Mouse (Mus musculus) bone marrow, adult 2 months (tissue): ENCODE results near the gene Chrm3. TPM values are rescaled to one million over a fixed set of nuclear protein-coding genes. Genes with fewer than 3 reads are reported as not detected.

ENCODE experiments used
- H3K27ac ChIP-seq: fragments of 200-500 bp; 2 replicates; pipeline ENCODE4 v1.5.1; 2012; ENCODE audit warnings: low read depth, mild to moderate bottlenecking, control low read depth, inconsistent platforms, low read length; ENCODE audit not compliant: control insufficient read depth, poor library complexity, insufficient read depth
- H3K4me1 ChIP-seq: fragments of 200-500 bp; 2 replicates; pipeline ENCODE4 v1.6.1; 2011; ENCODE audit warnings: low read length; ENCODE audit not compliant: control insufficient read depth, insufficient read depth
- H3K4me3 ChIP-seq: fragments of 200-500 bp; replicated peaks from 2 replicates; pipeline ENCODE3; 2011; ENCODE audit warnings: mild to moderate bottlenecking, low read depth, low read length, control low read depth; ENCODE audit not compliant: control insufficient read depth
- CTCF ChIP-seq: fragments of 200-500 bp; IDR thresholded peaks from 2 replicates; pipeline ENCODE4 v1.5.1; 2011; ENCODE audit warnings: low read length, control low read depth; ENCODE audit not compliant: control insufficient read depth, insufficient read depth
- POLR2A ChIP-seq: fragments of 200-500 bp; IDR thresholded peaks from 2 replicates; pipeline ENCODE4 v1.6.1; 2011; ENCODE audit warnings: low read depth, mild to moderate bottlenecking, control low read depth, low read length, borderline replicate concordance; ENCODE audit not compliant: control insufficient read depth
- WGBS: fragments of 180-500 bp; shearing (Covaris S2); methylation state at CpG from one replicate; pipeline ENCODE4 v1.1.7; 2018; 5-methylcytosine and 5-hydroxymethylcytosine counted together
- polyA plus RNA-seq: library from polyadenylated mRNA; stranded (reverse); fragments of >200 nt; gene quantifications from 2 replicates; pipeline ENCODE4 v1.2.4, GENCODE M21; 2011; ENCODE audit warnings: low replicate concordance; ENCODE audit not compliant: missing spikeins, insufficient read depth, insufficient read length

The Chrm3 gene
- polyA plus RNA-seq, 1 experiment, result 1.6 TPM

DNA sequence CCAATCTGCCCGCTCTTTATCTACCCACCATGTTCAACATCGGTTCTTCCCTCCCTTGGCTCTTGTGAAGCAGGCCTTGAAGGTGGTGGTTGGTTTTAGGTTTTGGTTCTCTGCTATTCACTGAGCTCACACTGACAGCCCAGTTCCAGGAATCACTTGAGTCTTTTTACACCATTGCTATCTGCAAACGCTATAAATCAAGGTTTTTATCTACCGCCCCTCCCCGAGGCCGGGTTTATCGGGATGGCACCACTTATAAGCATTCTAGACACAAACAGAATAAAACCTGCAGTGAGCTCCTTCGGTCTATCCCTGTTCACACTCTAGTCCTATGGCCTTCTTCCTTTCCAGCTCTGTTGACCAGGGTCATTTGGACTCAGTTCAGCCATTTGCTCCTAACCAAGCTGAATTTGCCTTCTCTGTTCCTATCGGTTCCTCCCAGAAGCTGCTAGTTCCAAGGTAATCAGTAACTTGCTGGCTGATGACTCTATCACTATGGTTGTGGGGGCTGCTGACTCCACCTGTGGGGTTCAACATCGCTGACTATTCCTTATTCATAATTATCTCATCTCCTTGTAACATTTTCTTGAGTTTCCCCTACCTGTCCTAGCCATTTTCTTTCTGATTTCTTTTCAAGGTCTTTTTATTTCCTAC, 291.6 kb downstream of the Chrm3 start:
- Histone ChIP-seq H3K4me3 (no peak overlapping the region), H3K4me1 (no peaks in the 10 kb centered on the region; the same call in 1 of the 2 replicates), H3K27ac (no peak overlapping the region)
- TF ChIP-seq POLR2A (no peak), CTCF (no peak)
- 80% methylated on average over 10 of the region's 10 CpGs for WGBS

DNA sequence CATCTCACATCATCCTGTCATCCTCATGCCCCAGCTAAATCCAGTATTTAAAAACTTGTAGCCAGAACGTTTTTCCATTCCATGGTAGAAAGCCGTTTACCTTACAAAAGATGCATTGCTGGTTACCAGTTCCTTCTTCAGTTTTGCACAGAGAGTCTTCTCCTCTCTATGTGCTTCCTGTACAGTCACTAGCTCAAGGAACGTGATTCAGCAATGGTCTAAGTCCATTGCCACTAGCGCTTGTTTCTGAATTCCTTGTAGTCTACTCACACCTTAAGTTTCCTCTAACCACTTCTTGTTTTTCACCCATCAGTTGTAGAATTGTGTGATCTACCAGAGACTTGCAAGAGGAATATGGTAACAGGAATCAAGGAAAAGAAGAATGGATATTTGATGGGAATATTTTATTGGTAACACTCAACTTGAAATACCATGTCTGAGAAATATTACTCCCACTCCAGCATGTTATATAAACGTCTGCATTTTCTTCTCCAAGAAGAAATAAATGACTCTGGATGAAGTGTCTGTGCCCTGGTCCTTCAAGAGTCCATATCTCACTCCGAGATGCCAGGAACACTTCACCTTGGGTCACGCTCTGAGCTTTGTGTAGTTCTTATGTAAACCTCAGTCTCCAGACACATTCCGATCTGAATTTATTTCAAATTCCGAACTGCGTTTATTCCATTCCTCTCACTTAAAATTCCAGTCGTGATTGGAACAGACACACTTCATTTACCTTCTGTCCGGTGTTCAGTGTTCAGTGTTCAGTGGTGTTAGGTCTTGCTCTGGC, 293.6 kb downstream of the Chrm3 start:
- no peak for TF ChIP-seq POLR2A
- no peak for TF ChIP-seq CTCF
- no peak overlapping the region for H3K27ac ChIP-seq

DNA sequence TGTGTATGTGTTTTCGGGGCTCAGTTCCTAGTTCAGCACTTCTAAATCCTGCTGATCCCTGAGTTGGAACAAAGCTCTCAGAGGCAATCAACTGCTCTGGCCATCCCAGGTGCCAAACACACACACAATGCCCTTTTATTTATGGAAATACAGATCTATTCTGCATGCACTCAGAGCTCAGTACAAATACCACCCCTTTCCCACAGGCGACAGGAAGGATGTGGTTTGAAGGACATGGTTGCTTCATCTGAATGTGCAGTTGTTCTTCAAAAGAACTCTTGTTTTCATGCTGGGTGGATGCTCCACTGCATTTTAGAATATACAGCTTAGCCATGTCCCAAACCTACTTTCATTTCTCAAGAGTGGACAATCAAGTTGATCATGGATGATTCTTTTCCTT, 294.9 kb downstream of the Chrm3 start:
- Histone ChIP-seq H3K4me1 (no peaks in the 10 kb centered on the region; the same call in 1 of the 2 replicates), H3K4me3 (no peak overlapping the region), H3K27ac (no peak overlapping the region)
- TF ChIP-seq CTCF (no peak), POLR2A (no peak)
- WGBS, result 9% methylated on average over 2 of the region's 2 CpGs

More for the DNA sequence above, 293.6 kb downstream of the Chrm3 start:
- Histone ChIP-seq H3K4me1 (no peaks in the 10 kb centered on the region; the same call in 1 of the 2 replicates), H3K4me3 (no peak overlapping the region)
- 56% methylated on average over 12 of the region's 12 CpGs for WGBS

DNA sequence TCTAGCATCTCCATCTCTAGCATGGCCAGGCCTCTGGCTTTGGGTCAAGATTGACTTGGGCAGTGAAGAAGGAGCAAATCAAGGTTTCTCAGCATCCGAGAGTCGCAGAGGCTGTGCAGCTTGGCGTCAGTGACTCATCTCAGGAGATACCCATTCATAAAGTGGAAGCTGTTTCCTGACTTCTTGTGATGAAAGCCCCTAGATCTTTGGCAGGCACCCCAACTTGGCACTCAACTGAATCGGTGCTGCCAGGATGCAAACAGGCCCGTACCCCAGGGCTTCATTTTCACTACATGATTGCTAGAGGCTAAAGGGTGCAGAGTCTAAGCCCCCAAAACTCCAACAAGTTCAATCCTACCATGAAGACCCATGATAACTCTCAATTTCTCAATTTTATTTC, 298.0 kb downstream of the Chrm3 start:
- H3K27ac ChIP-seq, result no peak overlapping the region
- H3K4me3 ChIP-seq, result no peak overlapping the region
- WGBS, result 58% methylated on average over 5 of the region's 5 CpGs
- no peaks in the 10 kb centered on the region; the same call in 1 of the 2 replicates for H3K4me1 ChIP-seq
- TF ChIP-seq POLR2A (no peak), CTCF (no peak)

GRCm38 (mm10) chr13:10058993-10059392, 301.7 kb downstream of the Chrm3 start:
- H3K4me3 ChIP-seq, result no peak overlapping the region
- no peak overlapping the region for H3K27ac ChIP-seq
- no peaks in the 10 kb centered on the region for H3K4me1 ChIP-seq
- 64% methylated on average over 1 of the region's 1 CpGs for WGBS
- TF ChIP-seq POLR2A (no peak), CTCF (no peak)

GRCm38 (mm10) chr13:10057644-10058198, 302.9 kb downstream of the Chrm3 start:
- H3K27ac ChIP-seq, result no peak overlapping the region
- TF ChIP-seq POLR2A (no peak), CTCF (no peak)
- WGBS, result 69% methylated on average over 2 of the region's 2 CpGs
- H3K4me3 ChIP-seq, result no peak overlapping the region
- no peaks in the 10 kb centered on the region for H3K4me1 ChIP-seq

- TF ChIP-seq POLR2A, result no peak
- no peak for TF ChIP-seq CTCF
- Histone ChIP-seq H3K27ac (no peak overlapping the region), H3K4me3 (no peak overlapping the region), H3K4me1 (no peaks in the 10 kb centered on the region)
These were observed 306.6 kb downstream of the Chrm3 start for GRCm38 (mm10) chr13:10054086-10054485.

DNA sequence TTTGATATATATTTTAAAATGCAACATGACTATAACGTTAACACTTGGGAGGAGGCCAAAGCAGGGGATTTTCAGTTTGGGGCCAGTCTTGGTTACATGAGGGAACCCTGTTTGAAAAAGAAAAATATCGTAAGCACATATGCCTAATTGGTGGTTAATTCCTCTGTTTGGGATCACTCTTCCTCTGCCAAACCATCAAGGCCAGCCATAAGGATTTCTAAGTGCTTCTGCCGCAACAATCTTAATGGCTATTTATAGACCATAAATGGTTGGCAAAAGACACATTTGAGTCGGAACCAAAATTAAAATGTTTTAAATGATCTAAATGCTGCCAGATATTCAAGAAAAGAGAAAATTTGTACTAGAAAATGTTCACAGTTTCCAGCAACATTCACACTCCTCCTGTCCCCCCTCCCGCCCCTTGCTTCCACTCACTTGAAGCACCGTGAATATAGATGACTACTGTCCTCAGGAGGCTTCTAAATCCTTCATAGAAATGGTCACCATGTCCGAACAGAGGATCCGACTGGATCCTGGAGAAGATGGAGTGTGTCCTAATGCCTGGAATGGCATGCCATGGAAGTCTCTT, 307.3 kb downstream of the Chrm3 start:
- Histone ChIP-seq H3K4me1 (no peaks in the 10 kb centered on the region), H3K4me3 (no peak overlapping the region), H3K27ac (no peak overlapping the region)
- TF ChIP-seq POLR2A, result no peak
- no peak for TF ChIP-seq CTCF
- WGBS, result 85% methylated on average over 8 of the region's 8 CpGs
